Mouse (Mus musculus) kidney, postnatal 0 days (tissue): ENCODE measurements around the gene Dnlz. TPM values are rescaled to one million over a fixed set of nuclear protein-coding genes. Genes with fewer than 3 reads are reported as not detected.

Experiments
- ATAC-seq: fragments of 200-750 bp; cut with Nextera tagmentation; replicated peaks from 2 replicates; pipeline ENCODE4 v1.8.0; 2017; ENCODE audit warnings: low read depth, moderate number of reproducible peaks, moderate TSS enrichment, moderate library complexity; ENCODE audit not compliant: low FRiP score
- DNase-seq: peaks from one replicate; pipeline ENCODE4 v3.0.0-alpha.2; 2016; ENCODE audit warnings: low spot score
- H3K27ac ChIP-seq: fragments of 300-500 bp; sonication (generic); 2 replicates; pipeline ENCODE4 v1.5.1; 2014; ENCODE audit warnings: mild to moderate bottlenecking
- H3K27me3 ChIP-seq: fragments of 300-500 bp; sonication (generic); 2 replicates; pipeline ENCODE4 v1.6.1; 2014; ENCODE audit warnings: low read length, mixed read lengths; ENCODE audit not compliant: insufficient read depth
- H3K36me3 ChIP-seq: fragments of 300-500 bp; sonication (generic); 2 replicates; pipeline ENCODE4 v1.6.1; 2014; ENCODE audit warnings: low read length, mixed read lengths; ENCODE audit not compliant: insufficient read depth
- H3K4me1 ChIP-seq: fragments of 300-500 bp; sonication (generic); replicated peaks from 2 replicates; pipeline ENCODE4 v1.6.1; 2014; ENCODE audit warnings: antibody characterized with exemption, low read length, mixed read lengths; ENCODE audit not compliant: insufficient read depth
- H3K4me2 ChIP-seq: fragments of 300-500 bp; sonication (generic); 2 replicates; pipeline ENCODE4 v1.6.1; 2014; ENCODE audit warnings: mild to moderate bottlenecking, low read length, moderate library complexity, mixed read lengths
- H3K4me3 ChIP-seq: fragments of 300-500 bp; sonication (generic); replicated peaks from 2 replicates; pipeline ENCODE4 v1.5.1; 2014; ENCODE audit warnings: low read depth, low read length
- H3K9ac ChIP-seq: fragments of 300-500 bp; sonication (generic); 2 replicates; pipeline ENCODE4 v1.6.1; 2014; ENCODE audit warnings: low read depth, low read length
- H3K9me3 ChIP-seq: fragments of 300-500 bp; sonication (generic); replicated peaks from 2 replicates; pipeline ENCODE4 v1.6.1; 2016; ENCODE audit warnings: low read length, inconsistent platforms, mixed read lengths
- CTCF ChIP-seq: IDR thresholded peaks from 2 replicates; pipeline ENCODE4 v1.5.1; 2016; ENCODE audit warnings: antibody characterized with exemption, low read depth, mild to moderate bottlenecking, moderate library complexity
- WGBS: fragments of 180-500 bp; shearing (Covaris S2); extraction: QIAGEN DNeasy Blood & Tissue Kit; methylation state at CpG from one replicate; pipeline ENCODE4 v1.1.7; 2014; 5-methylcytosine and 5-hydroxymethylcytosine counted together
- polyA plus RNA-seq: library from polyadenylated mRNA; unstranded; fragments of >200 nt; fragmentation: Nextera tagmentation; extraction: Ambion mirVana; gene quantifications from 2 replicates; pipeline ENCODE4 v1.2.1, GENCODE M21; 2015

Dnlz gene
- polyA plus RNA-seq, 1 experiment from 2014 or later = 25.8 TPM

- Histone ChIP-seq H3K36me3 (no peaks in the 10 kb centered on the region), H3K4me2 (peak within 1 kb of the TSS; percentile 80), H3K9ac (peak within 1 kb of the TSS; percentile 79), H3K27me3 (no peaks in the 10 kb centered on the region), H3K27ac (peak within 1 kb of the TSS; percentile 89), H3K9me3 (no peaks in the 10 kb centered on the region), H3K4me3 (peak within 1 kb of the TSS; percentile 73), H3K4me1 (0 out of 2 replicates have a peak, but pooled peaks cover 15% of the 10 kb centered on the region)
- ATAC-seq (peak; percentile 79), DNase-seq (peak; percentile 92)
- 0% methylated on average over 61 of the region's 66 CpGs for WGBS
- no peak for TF ChIP-seq CTCF
Measured at GRCm38 (mm10) chr2:26315072-26315924, 36.6 kb downstream of the Dnlz start, which contains the start of gene Gpsm1. Gene Gpsm1, plus strand, starts transcription at chr2:26315515.

GRCm38 (mm10) chr2:26314281-26315071, 37.4 kb downstream of the Dnlz start:
- Histone ChIP-seq H3K4me3 (peak overlapping the region; percentile 73), H3K27me3 (no peaks in the 10 kb centered on the region), H3K9me3 (no peaks in the 10 kb centered on the region), H3K9ac (peak overlapping the region; percentile 79; the same call in 1 of the 2 replicates), H3K36me3 (no peaks in the 10 kb centered on the region), H3K4me1 (0 out of 2 replicates have a peak, but pooled peaks cover 19% of the 10 kb centered on the region), H3K27ac (peak overlapping the region; percentile 89), H3K4me2 (peak overlapping the region; percentile 80)
- ATAC-seq (peak; percentile 33; the same call in 1 of the 2 replicates), DNase-seq (peak; percentile 91)
- WGBS = 25% methylated on average over 13 of the region's 13 CpGs
- TF ChIP-seq CTCF = no peak

GRCm38 (mm10) chr2:26313394-26313793, 38.5 kb downstream of the Dnlz start:
- 94% methylated on average over 1 of the region's 1 CpGs for WGBS
- no peaks in the 10 kb centered on the region for H3K36me3 ChIP-seq

GRCm38 (mm10) chr2:26312812-26313211, 39.1 kb downstream of the Dnlz start:
- no peaks in the 10 kb centered on the region for H3K36me3 ChIP-seq
- ATAC-seq (no peak), DNase-seq (no peak)
- H3K4me3 ChIP-seq = no peak overlapping the region
- WGBS = 60% methylated on average over 2 of the region's 2 CpGs
- H3K4me2 ChIP-seq = no peak overlapping the region
- H3K4me1 ChIP-seq = 0 out of 2 replicates have a peak, but pooled peaks cover 21% of the 10 kb centered on the region
- H3K27me3 ChIP-seq = no peaks in the 10 kb centered on the region
- no peak overlapping the region for H3K9ac ChIP-seq
- TF ChIP-seq CTCF = peak; percentile 62
- H3K9me3 ChIP-seq = no peaks in the 10 kb centered on the region
- H3K27ac ChIP-seq = no peak overlapping the region

More at GRCm38 (mm10) chr2:26313394-26313793, 38.5 kb downstream of the Dnlz start:
- DNase-seq (no peak), ATAC-seq (no peak)
- no peak overlapping the region for H3K9ac ChIP-seq
- H3K9me3 ChIP-seq = no peaks in the 10 kb centered on the region
- no peak for TF ChIP-seq CTCF
- H3K4me1 ChIP-seq = 0 out of 2 replicates have a peak, but pooled peaks cover 21% of the 10 kb centered on the region
- peak overlapping the region; percentile 89; the same call in 1 of the 2 replicates for H3K27ac ChIP-seq
- no peak overlapping the region for H3K4me3 ChIP-seq
- no peak overlapping the region for H3K4me2 ChIP-seq
- no peaks in the 10 kb centered on the region for H3K27me3 ChIP-seq

- 0 out of 2 replicates have a peak, but pooled peaks cover 21% of the 10 kb centered on the region for H3K4me1 ChIP-seq
- H3K4me3 ChIP-seq = no peak overlapping the region
- 66% methylated on average over 5 of the region's 5 CpGs for WGBS
- no peak overlapping the region for H3K27ac ChIP-seq
- DNase-seq (no peak), ATAC-seq (no peak)
- H3K4me2 ChIP-seq = no peak overlapping the region
- no peak for TF ChIP-seq CTCF
- H3K36me3 ChIP-seq = no peaks in the 10 kb centered on the region
- no peaks in the 10 kb centered on the region for H3K27me3 ChIP-seq
- H3K9me3 ChIP-seq = no peaks in the 10 kb centered on the region
- H3K9ac ChIP-seq = no peak overlapping the region
Measured at GRCm38 (mm10) chr2:26311936-26312335, 40.0 kb downstream of the Dnlz start.

GRCm38 (mm10) chr2:26309739-26310138, 42.2 kb downstream of the Dnlz start:
- peak; percentile 92 for DNase-seq
- 0 out of 2 replicates have a peak, but pooled peaks cover 9% of the 10 kb centered on the region for H3K4me1 ChIP-seq
- TF ChIP-seq CTCF = no peak
- peak overlapping the region; percentile 78 for H3K27ac ChIP-seq
- ATAC-seq = peak; percentile 72
- H3K9me3 ChIP-seq = no peaks in the 10 kb centered on the region
- no peak overlapping the region for H3K9ac ChIP-seq
- WGBS = 19% methylated on average over 10 of the region's 10 CpGs
- no peaks in the 10 kb centered on the region for H3K27me3 ChIP-seq
- H3K4me2 ChIP-seq = no peak overlapping the region
- no peaks in the 10 kb centered on the region for H3K36me3 ChIP-seq
- H3K4me3 ChIP-seq = no peak overlapping the region
